Mouse (Mus musculus): Measurements from ENCODE around the gene Olfr777. TPM values are rescaled to one million over a fixed set of nuclear protein-coding genes. Genes with fewer than 3 reads are reported as not detected.

Olfr777 gene
- total and polyA plus RNA-seq, 2 experiments from 2014 or later: not detected

DNA sequence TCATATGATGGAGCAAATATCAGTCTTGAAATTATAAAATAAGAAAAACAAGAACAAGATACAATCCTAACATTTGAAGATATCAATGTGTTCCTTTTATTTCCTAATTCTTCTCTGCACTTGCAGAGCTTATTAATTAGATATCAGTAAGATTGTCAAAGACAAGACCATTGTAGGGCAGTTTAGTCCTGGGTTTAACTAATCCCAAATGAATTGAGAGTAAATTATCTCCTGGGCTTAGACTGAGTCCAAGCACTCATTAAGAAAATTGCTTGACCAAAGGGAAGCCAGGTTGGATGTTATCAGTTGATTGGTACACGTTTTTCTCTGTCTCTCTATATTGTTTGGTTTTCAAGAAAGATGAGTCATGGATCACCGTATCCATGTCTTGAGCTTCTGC lies 35.4 kb downstream of the Olfr777 start, which contains the start of gene Olfr774:
TSS of gene Olfr774 (plus strand) at position 301 of the 400 bp plus-strand sequence.
- Histone ChIP-seq H3K4me2 (ENCODE audit: low read depth, low read length, poor library complexity, severe bottlenecking) (no peak within 1 kb of the TSS), H3K9ac (replicated peaks; ENCODE audit: low read length, poor library complexity, severe bottlenecking) (no peak within 1 kb of the TSS), H3K9me3 (ENCODE audit: low read length) (no peaks in the 10 kb centered on the region), H3K4me3 (ENCODE audit: low read depth, low read length) (no peak within 1 kb of the TSS), H3K4me1 (ENCODE audit: insufficient read depth, low read length) (no peaks in the 10 kb centered on the region), H3K36me3 (ENCODE audit: insufficient read depth, low read length) (no peaks in the 10 kb centered on the region), H3K27ac (ENCODE audit: low read depth, low read length) (no peak within 1 kb of the TSS), H3K27me3 (ENCODE audit: insufficient read depth, low read length) (no peaks in the 10 kb centered on the region)
- DNase-seq (ENCODE audit: low spot score) (no peak), ATAC-seq (ENCODE audit: low FRiP score) (no peak)
- WGBS: 69% methylated on average over 2 of the region's 2 CpGs
- TF ChIP-seq CTCF (IDR thresholded peaks at IDR 0.05): no peak

DNA sequence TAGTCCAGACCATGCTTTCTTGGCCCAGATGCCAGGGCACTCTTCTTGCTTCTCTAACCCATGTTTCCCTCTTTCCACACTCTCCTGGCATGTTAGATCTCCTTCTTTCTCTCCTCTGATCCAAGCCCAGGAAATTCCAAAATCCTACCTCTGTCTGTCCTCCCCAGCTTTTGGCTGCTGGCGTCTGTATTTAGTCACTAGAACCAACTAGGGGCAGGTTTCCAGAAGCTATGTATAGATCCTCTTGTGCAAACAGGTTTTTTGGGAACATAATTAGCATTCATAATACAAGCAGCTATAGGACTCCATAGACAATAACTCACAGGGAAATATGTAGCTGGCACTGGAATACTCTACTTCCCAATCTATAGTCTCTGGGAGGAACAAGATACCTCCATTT lies 40.5 kb downstream of the Olfr777 start:
- Histone ChIP-seq H3K27ac (ENCODE audit: low read depth, low read length) (no peak overlapping the region), H3K4me2 (ENCODE audit: low read depth, low read length, poor library complexity, severe bottlenecking) (no peak overlapping the region), H3K4me3 (ENCODE audit: low read depth, low read length) (no peak overlapping the region), H3K9me3 (ENCODE audit: low read length) (no peaks in the 10 kb centered on the region), H3K27me3 (ENCODE audit: insufficient read depth, low read length) (no peaks in the 10 kb centered on the region), H3K4me1 (ENCODE audit: insufficient read depth, low read length) (no peaks in the 10 kb centered on the region), H3K36me3 (ENCODE audit: insufficient read depth, low read length) (no peaks in the 10 kb centered on the region), H3K9ac (replicated peaks; ENCODE audit: low read length, poor library complexity, severe bottlenecking) (no peak overlapping the region)
- 91% methylated on average over 1 of the region's 1 CpGs for WGBS
- ATAC-seq (ENCODE audit: low FRiP score): no peak
- TF ChIP-seq CTCF (IDR thresholded peaks at IDR 0.05): no peak
- DNase-seq (ENCODE audit: low spot score): no peak

Other genes starting within 250 kb of the Olfr777 start
- gene Olfr764-ps1, start 231.6 kb downstream of the Olfr777 start, total RNA-seq (2014; rRNA removed): not detected in 2 replicates
- not detected in 2 replicates for gene Olfr764-ps1, start 231.6 kb downstream of the Olfr777 start, polyA plus RNA-seq (2015; fragmentation: Nextera tagmentation; extraction: Ambion mirVana)
- gene Olfr765, start 221.5 kb downstream of the Olfr777 start, total RNA-seq (2014; rRNA removed): not detected in 2 replicates
- not detected in 2 replicates for gene Olfr765, start 221.5 kb downstream of the Olfr777 start, polyA plus RNA-seq (2015; fragmentation: Nextera tagmentation; extraction: Ambion mirVana)
- not detected in 2 replicates for gene Olfr766-ps1, start 202.5 kb downstream of the Olfr777 start, total RNA-seq (2014; rRNA removed)
- not detected in 2 replicates for gene Olfr766-ps1, start 202.5 kb downstream of the Olfr777 start, polyA plus RNA-seq (2015; fragmentation: Nextera tagmentation; extraction: Ambion mirVana)
- gene Olfr767, start 188.6 kb downstream of the Olfr777 start, total RNA-seq (2014; rRNA removed): not detected in 2 replicates
- gene Olfr767, start 188.6 kb downstream of the Olfr777 start, polyA plus RNA-seq (2015; fragmentation: Nextera tagmentation; extraction: Ambion mirVana): not detected in 2 replicates
- not detected in 2 replicates for gene Olfr768, start 172.1 kb downstream of the Olfr777 start, total RNA-seq (2014; rRNA removed)
- gene Olfr768, start 172.1 kb downstream of the Olfr777 start, polyA plus RNA-seq (2015; fragmentation: Nextera tagmentation; extraction: Ambion mirVana): not detected in 2 replicates
- not detected in 2 replicates for gene Olfr769, start 153.6 kb downstream of the Olfr777 start, total RNA-seq (2014; rRNA removed)
- gene Olfr769, start 153.6 kb downstream of the Olfr777 start, polyA plus RNA-seq (2015; fragmentation: Nextera tagmentation; extraction: Ambion mirVana): not detected in 2 replicates
- not detected in 2 replicates for gene Olfr770, start 132.5 kb downstream of the Olfr777 start, total RNA-seq (2014; rRNA removed)
- not detected in 2 replicates for gene Olfr770, start 132.5 kb downstream of the Olfr777 start, polyA plus RNA-seq (2015; fragmentation: Nextera tagmentation; extraction: Ambion mirVana)
- not detected in 2 replicates for gene Olfr771, start 106.7 kb downstream of the Olfr777 start, total RNA-seq (2014; rRNA removed)
- gene Olfr771, start 106.7 kb downstream of the Olfr777 start, polyA plus RNA-seq (2015; fragmentation: Nextera tagmentation; extraction: Ambion mirVana): not detected in 2 replicates
- gene Olfr772, start 93.6 kb downstream of the Olfr777 start, total RNA-seq (2014; rRNA removed): not detected in 2 replicates
- gene Olfr772, start 93.6 kb downstream of the Olfr777 start, polyA plus RNA-seq (2015; fragmentation: Nextera tagmentation; extraction: Ambion mirVana): not detected in 2 replicates
- gene Olfr773, start 84.1 kb downstream of the Olfr777 start, total RNA-seq (2014; rRNA removed): not detected in 2 replicates
- not detected in 2 replicates for gene Olfr773, start 84.1 kb downstream of the Olfr777 start, polyA plus RNA-seq (2015; fragmentation: Nextera tagmentation; extraction: Ambion mirVana)
- not detected in 2 replicates for gene Olfr774, start 35.3 kb downstream of the Olfr777 start, total RNA-seq (2014; rRNA removed)
- not detected in 2 replicates for gene Olfr774, start 35.3 kb downstream of the Olfr777 start, polyA plus RNA-seq (2015; fragmentation: Nextera tagmentation; extraction: Ambion mirVana)
- not detected in 2 replicates for gene Olfr775, start 23.1 kb downstream of the Olfr777 start, total RNA-seq (2014; rRNA removed)
- gene Olfr775, start 23.1 kb downstream of the Olfr777 start, polyA plus RNA-seq (2015; fragmentation: Nextera tagmentation; extraction: Ambion mirVana): not detected in 2 replicates
- not detected in 2 replicates for gene Olfr776, start 12.4 kb downstream of the Olfr777 start, total RNA-seq (2014; rRNA removed)
- gene Olfr776, start 12.4 kb downstream of the Olfr777 start, polyA plus RNA-seq (2015; fragmentation: Nextera tagmentation; extraction: Ambion mirVana): not detected in 2 replicates
- gene Olfr780, start 46.6 kb upstream of the Olfr777 start, total RNA-seq (2014; rRNA removed): not detected in 2 replicates
- gene Olfr780, start 46.6 kb upstream of the Olfr777 start, polyA plus RNA-seq (2015; fragmentation: Nextera tagmentation; extraction: Ambion mirVana): not detected in 2 replicates
- not detected in 2 replicates for gene Olfr781, start 57.4 kb upstream of the Olfr777 start, total RNA-seq (2014; rRNA removed)
- not detected in 2 replicates for gene Olfr781, start 57.4 kb upstream of the Olfr777 start, polyA plus RNA-seq (2015; fragmentation: Nextera tagmentation; extraction: Ambion mirVana)
- not detected in 2 replicates for gene Olfr782, start 77.4 kb upstream of the Olfr777 start, total RNA-seq (2014; rRNA removed)
- gene Olfr782, start 77.4 kb upstream of the Olfr777 start, polyA plus RNA-seq (2015; fragmentation: Nextera tagmentation; extraction: Ambion mirVana): not detected in 2 replicates
- 0.66 and 0.82 TPM in 2 replicates for gene Olfr784, start 112.6 kb upstream of the Olfr777 start, total RNA-seq (2014; rRNA removed)
- not detected in 2 replicates for gene Olfr784, start 112.6 kb upstream of the Olfr777 start, polyA plus RNA-seq (2015; fragmentation: Nextera tagmentation; extraction: Ambion mirVana)
- not detected in 2 replicates for gene Olfr785, start 133.9 kb upstream of the Olfr777 start, total RNA-seq (2014; rRNA removed)
- gene Olfr785, start 133.9 kb upstream of the Olfr777 start, polyA plus RNA-seq (2015; fragmentation: Nextera tagmentation; extraction: Ambion mirVana): not detected in 2 replicates
- gene Olfr786, start 155.8 kb upstream of the Olfr777 start, total RNA-seq (2014; rRNA removed): not detected in 2 replicates
- gene Olfr786, start 155.8 kb upstream of the Olfr777 start, polyA plus RNA-seq (2015; fragmentation: Nextera tagmentation; extraction: Ambion mirVana): not detected in 2 replicates
- not detected in 2 replicates for gene Olfr787, start 190.4 kb upstream of the Olfr777 start, total RNA-seq (2014; rRNA removed)
- not detected in 2 replicates for gene Olfr787, start 190.4 kb upstream of the Olfr777 start, polyA plus RNA-seq (2015; fragmentation: Nextera tagmentation; extraction: Ambion mirVana)
- gene Olfr788, start 199.5 kb upstream of the Olfr777 start, total RNA-seq (2014; rRNA removed): not detected in 2 replicates
- not detected in 2 replicates for gene Olfr788, start 199.5 kb upstream of the Olfr777 start, polyA plus RNA-seq (2015; fragmentation: Nextera tagmentation; extraction: Ambion mirVana)
- gene Olfr789, start 213.3 kb upstream of the Olfr777 start, total RNA-seq (2014; rRNA removed): not detected in 2 replicates
- not detected in 2 replicates for gene Olfr789, start 213.3 kb upstream of the Olfr777 start, polyA plus RNA-seq (2015; fragmentation: Nextera tagmentation; extraction: Ambion mirVana)
- not detected in 2 replicates for gene Olfr790, start 227.0 kb upstream of the Olfr777 start, total RNA-seq (2014; rRNA removed)
- not detected in 2 replicates for gene Olfr790, start 227.0 kb upstream of the Olfr777 start, polyA plus RNA-seq (2015; fragmentation: Nextera tagmentation; extraction: Ambion mirVana)

Data from midbrain, postnatal 0 days (tissue).